Mouse (Mus musculus) stomach, embryonic 15.5 days (tissue): ENCODE results near the gene Trappc3. TPM values are rescaled to one million over a fixed set of nuclear protein-coding genes. Genes with fewer than 3 reads are reported as not detected.
A peak's percentile ranks its signal among the peaks of the same experiment; 100 is the strongest.

Source experiments
- ATAC-seq: fragments of 200-750 bp; cut with Nextera tagmentation; 2 replicates; pipeline ENCODE4 v1.8.0; 2017; ENCODE audit warnings: low read depth, moderate number of reproducible peaks, moderate TSS enrichment; ENCODE audit not compliant: insufficient read depth, low FRiP score
- H3K27ac ChIP-seq: fragments of 300-500 bp; sonication (generic); 2 replicates; pipeline ENCODE4 v1.5.1; 2015; ENCODE audit warnings: mild to moderate bottlenecking, inconsistent platforms
- H3K27me3 ChIP-seq: fragments of 300-500 bp; sonication (generic); replicated peaks from 2 replicates; pipeline ENCODE4 v1.6.1; 2015; ENCODE audit warnings: inconsistent platforms
- H3K36me3 ChIP-seq: fragments of 300-500 bp; sonication (generic); 2 replicates; pipeline ENCODE4 v1.6.1; 2015; ENCODE audit warnings: inconsistent platforms
- H3K4me1 ChIP-seq: fragments of 300-500 bp; sonication (generic); 2 replicates; pipeline ENCODE4 v1.6.1; 2015; ENCODE audit warnings: inconsistent platforms
- H3K4me2 ChIP-seq: fragments of 300-500 bp; sonication (generic); 2 replicates; pipeline ENCODE4 v1.6.1; 2015; ENCODE audit warnings: mild to moderate bottlenecking, inconsistent platforms
- H3K4me3 ChIP-seq: fragments of 300-500 bp; sonication (generic); replicated peaks from 2 replicates; pipeline ENCODE4 v1.5.1; 2015; ENCODE audit warnings: inconsistent platforms
- H3K9ac ChIP-seq: fragments of 300-500 bp; sonication (generic); 2 replicates; pipeline ENCODE4 v1.6.1; 2015; ENCODE audit warnings: inconsistent platforms
- H3K9me3 ChIP-seq: fragments of 300-500 bp; sonication (generic); 2 replicates; pipeline ENCODE4 v1.6.1; 2016; ENCODE audit warnings: inconsistent platforms
- WGBS: fragments of 180-500 bp; shearing (Covaris S2); methylation state at CpG from one replicate; pipeline ENCODE4 v1.1.7; 2015; 5-methylcytosine and 5-hydroxymethylcytosine counted together
- polyA plus RNA-seq: library from polyadenylated mRNA; unstranded; fragments of >200 nt; fragmentation: Nextera tagmentation; extraction: Ambion mirVana; gene quantifications from 2 replicates; pipeline ENCODE4 v1.2.1, GENCODE M21; 2015

The Trappc3 gene
- polyA plus RNA-seq, 1 experiment from 2014 or later: 91.7 TPM

GRCm38 (mm10) chr4:126252411-126253237 is 9.5 kb upstream of the Trappc3 start:
- WGBS: 85% methylated on average over 17 of the region's 17 CpGs
- Histone ChIP-seq H3K36me3 (no peaks in the 10 kb centered on the region), H3K4me2 (no peak overlapping the region), H3K27me3 (no peaks in the 10 kb centered on the region), H3K27ac (peak overlapping the region; percentile 1; the same call in 1 of the 2 replicates), H3K4me1 (peaks cover 47% of the 10 kb centered on the region), H3K9ac (no peak overlapping the region), H3K4me3 (no peak overlapping the region), H3K9me3 (no peaks in the 10 kb centered on the region)
- ATAC-seq: no peak

GRCm38 (mm10) chr4:126253637-126254272 is 8.4 kb upstream of the Trappc3 start:
- WGBS: 72% methylated on average over 14 of the region's 14 CpGs
- H3K4me3 ChIP-seq: peak overlapping the region; percentile 79
- no peak for ATAC-seq
- H3K4me1 ChIP-seq: peaks cover 48% of the 10 kb centered on the region
- no peaks in the 10 kb centered on the region for H3K36me3 ChIP-seq
- no peaks in the 10 kb centered on the region for H3K27me3 ChIP-seq
- peak overlapping the region; percentile 75 for H3K4me2 ChIP-seq
- H3K9me3 ChIP-seq: no peaks in the 10 kb centered on the region
- 0 out of 2 replicates have a peak overlapping the region, but pooled peaks have one; percentile 91 for H3K9ac ChIP-seq
- H3K27ac ChIP-seq: no peak overlapping the region

- H3K36me3 ChIP-seq: no peaks in the 10 kb centered on the region
- ATAC-seq: no peak
- peaks cover 55% of the 10 kb centered on the region for H3K4me1 ChIP-seq
- H3K27me3 ChIP-seq: no peaks in the 10 kb centered on the region
- WGBS: 21% methylated on average over 9 of the region's 9 CpGs
- peak overlapping the region; percentile 92 for H3K27ac ChIP-seq
- H3K4me3 ChIP-seq: peak overlapping the region; percentile 79
- peak overlapping the region; percentile 75 for H3K4me2 ChIP-seq
- peak overlapping the region; percentile 91; the same call in 1 of the 2 replicates for H3K9ac ChIP-seq
- H3K9me3 ChIP-seq: no peaks in the 10 kb centered on the region
Measured at GRCm38 (mm10) chr4:126254315-126255112, 7.6 kb upstream of the Trappc3 start.

- ATAC-seq: 0 out of 2 replicates have a peak, but pooled peaks have one; percentile 10
- Histone ChIP-seq H3K27ac (peak overlapping the region; percentile 92), H3K9me3 (no peaks in the 10 kb centered on the region), H3K4me3 (peak overlapping the region; percentile 79), H3K4me2 (peak overlapping the region; percentile 75), H3K4me1 (peaks cover 59% of the 10 kb centered on the region), H3K36me3 (no peaks in the 10 kb centered on the region), H3K9ac (peak overlapping the region; percentile 91), H3K27me3 (no peaks in the 10 kb centered on the region)
- WGBS: under 1% methylated on average over 49 of the region's 50 CpGs
Measured at GRCm38 (mm10) chr4:126255113-126256001, 6.8 kb upstream of the Trappc3 start.

- peak within 1 kb of the TSS; percentile 75 for H3K4me2 ChIP-seq
- H3K9ac ChIP-seq: peak within 1 kb of the TSS; percentile 91
- peak within 1 kb of the TSS; percentile 79 for H3K4me3 ChIP-seq
- no peaks in the 10 kb centered on the region for H3K9me3 ChIP-seq
- H3K27me3 ChIP-seq: no peaks in the 10 kb centered on the region
- peak within 1 kb of the TSS; percentile 92 for H3K27ac ChIP-seq
- ATAC-seq: peak; percentile 85
- WGBS: under 1% methylated on average over 57 of the region's 59 CpGs
- H3K36me3 ChIP-seq: no peaks in the 10 kb centered on the region
- peaks cover 62% of the 10 kb centered on the region for H3K4me1 ChIP-seq
Measured at GRCm38 (mm10) chr4:126256131-126256791, 5.9 kb upstream of the Trappc3 start, which contains the start of gene Map7d1. TSS of gene Map7d1 (minus strand) at chr4:126256343.

GRCm38 (mm10) chr4:126256967-126257881 is 4.9 kb upstream of the Trappc3 start:
- Histone ChIP-seq H3K36me3 (no peaks in the 10 kb centered on the region), H3K4me2 (peak overlapping the region; percentile 75), H3K4me1 (peaks cover 66% of the 10 kb centered on the region), H3K27me3 (no peaks in the 10 kb centered on the region), H3K9me3 (no peaks in the 10 kb centered on the region), H3K4me3 (peak overlapping the region; percentile 79), H3K9ac (peak overlapping the region; percentile 91; the same call in 1 of the 2 replicates), H3K27ac (peak overlapping the region; percentile 92)
- ATAC-seq: no peak
- 7% methylated on average over 26 of the region's 26 CpGs for WGBS

GRCm38 (mm10) chr4:126259063-126259462 is 3.1 kb upstream of the Trappc3 start:
- no peaks in the 10 kb centered on the region for H3K9me3 ChIP-seq
- no peaks in the 10 kb centered on the region for H3K36me3 ChIP-seq
- peak overlapping the region; percentile 95 for H3K27ac ChIP-seq
- peaks cover 61% of the 10 kb centered on the region for H3K4me1 ChIP-seq
- peak overlapping the region; percentile 47; the same call in 1 of the 2 replicates for H3K4me2 ChIP-seq
- no peak for ATAC-seq
- H3K9ac ChIP-seq: no peak overlapping the region
- H3K27me3 ChIP-seq: no peaks in the 10 kb centered on the region
- WGBS: 38% methylated on average over 3 of the region's 3 CpGs
- no peak overlapping the region for H3K4me3 ChIP-seq

GRCm38 (mm10) chr4:126259523-126260160 is 2.5 kb upstream of the Trappc3 start:
- no peak for ATAC-seq
- H3K9me3 ChIP-seq: no peaks in the 10 kb centered on the region
- H3K9ac ChIP-seq: no peak overlapping the region
- H3K36me3 ChIP-seq: no peaks in the 10 kb centered on the region
- WGBS: 4% methylated on average over 15 of the region's 15 CpGs
- H3K27me3 ChIP-seq: no peaks in the 10 kb centered on the region
- H3K4me1 ChIP-seq: peaks cover 55% of the 10 kb centered on the region
- H3K4me3 ChIP-seq: peak overlapping the region; percentile 20; the same call in 1 of the 2 replicates
- peak overlapping the region; percentile 95 for H3K27ac ChIP-seq
- peak overlapping the region; percentile 47 for H3K4me2 ChIP-seq

GRCm38 (mm10) chr4:126260520-126261201 is 1.5 kb upstream of the Trappc3 start:
- Histone ChIP-seq H3K9ac (no peak overlapping the region), H3K4me1 (peaks cover 47% of the 10 kb centered on the region)
- 5% methylated on average over 10 of the region's 10 CpGs for WGBS

More at GRCm38 (mm10) chr4:126260520-126261201, 1.5 kb upstream of the Trappc3 start:
- peak overlapping the region; percentile 8; the same call in 1 of the 2 replicates for H3K4me3 ChIP-seq
- peak overlapping the region; percentile 47 for H3K4me2 ChIP-seq
- H3K27ac ChIP-seq: peak overlapping the region; percentile 95
- H3K36me3 ChIP-seq: no peaks in the 10 kb centered on the region
- ATAC-seq: peak; percentile 57; the same call in 1 of the 2 replicates
- H3K9me3 ChIP-seq: no peaks in the 10 kb centered on the region
- no peaks in the 10 kb centered on the region for H3K27me3 ChIP-seq
